Mouse (Mus musculus) spleen, postnatal 36 days (tissue): Measurements from ENCODE around the gene Flt1.
A peak's percentile ranks its signal among the peaks of the same experiment; 100 is the strongest.
"Not testable (repeated sequence)": the region's sequence is repeated elsewhere in the genome, so short reads cannot be mapped to it uniquely, and the experiment has no call there.

Experiments
- DNase-seq, 2 experiments: peaks; one replicate each; pipeline ENCODE4 v3.0.0; 2022; ENCODE audit warnings: low spot score in 2 of 2, mixed read lengths in 1 of 2

Gene Flt1

GRCm38 (mm10) chr5:147614659-147615058 lies 111.2 kb downstream of the Flt1 start:
- no peak for DNase-seq

- DNase-seq, result not testable (repeated sequence)
Observed at GRCm38 (mm10) chr5:147611348-147611747, 114.5 kb downstream of the Flt1 start.

DNA sequence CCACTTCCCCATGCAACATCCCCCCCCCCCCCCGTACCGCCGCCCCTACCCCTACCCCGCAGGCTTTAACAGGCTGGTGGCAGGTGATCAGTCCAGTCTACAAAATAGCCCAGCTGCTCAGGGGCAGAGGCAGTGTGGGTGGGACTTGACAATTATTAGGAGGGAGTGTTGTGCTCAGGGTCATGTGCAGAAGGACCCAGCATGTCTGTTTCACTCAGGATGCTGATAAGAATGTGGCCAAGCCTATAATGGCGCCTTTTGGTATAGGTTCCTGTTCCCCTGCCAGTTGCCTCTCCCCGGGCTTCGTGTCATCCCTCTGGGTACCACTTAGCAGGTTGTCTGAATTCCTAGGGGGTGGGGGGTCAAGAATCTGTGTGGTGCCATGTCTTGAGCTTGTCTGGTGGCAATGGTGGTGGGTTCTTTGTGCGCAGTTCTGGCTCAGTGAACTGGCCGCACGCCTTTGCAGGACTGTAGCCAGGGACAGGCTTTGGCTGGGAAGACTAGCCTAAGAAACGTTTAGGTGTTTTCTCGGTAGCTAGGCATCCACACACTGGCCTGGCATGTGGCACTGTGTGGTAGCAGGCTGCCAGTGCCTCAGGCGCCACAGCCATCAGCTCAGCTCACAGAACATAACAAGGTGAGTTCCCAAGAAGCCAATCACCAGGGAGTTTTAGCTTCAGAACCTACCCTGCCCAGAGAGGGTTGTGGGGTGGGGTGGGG lies 118.4 kb downstream of the Flt1 start:
- no peak for DNase-seq

DNA sequence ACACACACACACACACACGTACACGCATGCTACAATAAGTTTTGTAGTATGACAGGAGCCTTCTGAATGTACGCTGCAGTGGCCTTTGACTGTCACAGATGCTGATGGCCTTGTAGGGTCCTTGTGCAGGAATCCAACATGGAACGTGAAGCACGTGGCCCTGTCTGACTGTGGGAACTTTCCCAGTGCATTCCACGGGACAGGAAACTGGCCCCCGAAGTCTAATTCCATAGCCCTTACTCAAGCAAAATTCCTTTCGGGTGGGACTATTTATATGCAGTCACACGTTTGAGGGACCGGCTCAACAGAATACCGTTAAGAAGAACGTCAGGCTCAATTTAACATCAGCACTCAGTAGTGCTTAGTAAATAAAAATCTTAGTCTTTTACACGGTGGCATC lies 119.1 kb downstream of the Flt1 start:
- no peak for DNase-seq

DNA sequence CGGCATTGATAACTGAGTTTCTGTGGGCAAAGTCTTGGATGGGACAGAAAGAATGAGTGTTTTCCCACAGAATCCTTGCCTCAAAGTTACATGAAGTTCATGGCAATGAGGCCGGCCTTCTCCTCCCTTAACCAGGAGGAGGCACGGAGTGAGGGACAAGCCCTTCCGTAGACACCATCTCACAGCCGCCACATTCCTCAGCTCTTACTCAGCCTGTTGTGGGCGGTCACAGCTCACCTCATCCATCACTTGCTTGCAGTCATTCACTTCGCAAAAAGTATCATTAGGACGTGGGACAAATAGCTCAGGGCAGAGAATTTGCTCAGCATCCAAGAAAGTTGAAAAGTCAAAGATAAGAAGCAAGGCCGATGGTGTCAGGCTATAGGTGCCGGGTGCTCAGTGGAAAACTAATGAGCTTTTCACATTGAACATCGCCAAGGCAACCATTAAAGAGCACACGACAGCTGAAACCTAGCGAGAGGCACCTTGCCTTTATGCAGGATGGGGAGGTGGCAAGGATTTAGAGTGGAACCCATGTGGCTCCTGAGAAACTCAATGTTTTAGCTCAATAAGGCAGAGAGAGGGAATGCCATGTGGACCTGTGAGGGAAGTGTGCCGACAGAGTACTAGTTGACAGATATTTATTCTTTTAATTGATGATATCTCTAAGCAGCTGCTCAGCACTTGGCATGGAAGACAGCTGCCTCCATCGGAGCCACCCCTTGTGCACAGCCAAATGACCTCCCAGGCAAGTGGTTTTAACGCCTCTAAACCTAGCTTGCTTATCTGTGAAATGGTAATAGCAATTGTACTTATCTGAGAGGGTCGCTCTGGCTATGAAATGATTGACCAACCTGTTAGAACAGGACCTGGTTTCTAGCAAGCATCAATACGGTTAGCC lies 124.1 kb downstream of the Flt1 start:
- DNase-seq, result no peak

GRCm38 (mm10) chr5:147597825-147598224 lies 128.0 kb downstream of the Flt1 start:
- no peak for DNase-seq

DNA sequence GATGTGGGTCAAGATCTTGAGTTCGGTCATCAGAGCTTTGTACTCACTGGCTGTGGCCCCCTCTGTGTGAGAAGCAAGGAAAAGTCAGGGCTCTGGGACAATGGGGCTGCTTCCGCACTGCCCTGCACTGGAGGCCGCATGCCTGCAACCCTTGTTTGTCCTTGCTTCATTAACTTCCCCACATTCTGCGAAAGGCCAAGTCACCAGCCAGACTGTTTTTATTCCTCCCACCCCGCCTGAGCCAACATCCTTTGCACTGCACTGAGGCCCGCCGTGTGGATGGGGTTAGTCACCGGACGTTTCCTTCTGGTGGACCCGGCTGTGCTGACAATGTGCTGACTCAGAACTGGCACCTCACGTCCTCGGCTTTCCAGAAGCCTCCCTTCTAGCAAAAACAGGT lies 136.0 kb downstream of the Flt1 start:
- DNase-seq, result peak in 1 of 2 experiments; percentile 8

DNA sequence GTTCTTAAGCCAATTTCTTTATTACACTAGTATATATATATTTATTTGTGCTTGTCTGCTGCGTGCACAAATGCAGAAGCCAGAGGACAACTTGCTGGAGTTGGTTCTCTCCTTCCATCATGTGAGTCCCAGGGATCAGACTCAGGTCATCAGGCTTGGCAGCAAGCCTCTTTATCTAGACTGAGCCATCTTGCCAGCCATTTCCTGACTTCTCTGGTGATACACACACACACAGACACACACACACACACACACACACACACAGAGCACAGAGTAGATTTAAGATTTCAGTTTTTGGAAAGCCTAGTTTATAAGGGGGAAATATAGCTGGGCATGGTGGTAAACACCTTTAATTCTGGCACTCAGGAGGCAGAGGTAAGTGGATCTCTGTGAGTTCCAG lies 140.7 kb downstream of the Flt1 start:
- no peak for DNase-seq

- DNase-seq, result no peak
Observed at GRCm38 (mm10) chr5:147584648-147585047, 141.2 kb downstream of the Flt1 start.

- peak; percentile 32 to 56 for DNase-seq
Observed at GRCm38 (mm10) chr5:147583702-147584298, 142.0 kb downstream of the Flt1 start.

DNA sequence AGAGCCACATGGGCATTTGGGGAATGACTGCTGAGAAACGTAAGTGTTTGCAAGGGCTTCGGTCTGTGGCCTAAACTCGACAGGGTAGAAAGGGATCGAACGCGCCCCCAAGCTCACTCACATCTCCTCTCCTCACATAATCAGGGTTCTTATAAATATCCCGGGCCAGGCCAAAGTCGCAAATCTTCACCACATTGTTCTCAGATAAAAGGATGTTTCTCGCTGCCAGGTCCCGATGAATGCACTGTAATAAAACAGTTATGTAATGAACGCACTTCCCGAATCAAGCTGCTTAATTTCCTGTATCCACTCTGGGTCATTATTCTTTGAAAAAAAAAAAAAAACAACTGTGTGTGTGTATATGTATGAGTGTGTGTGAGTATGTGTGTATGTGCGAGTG lies 145.6 kb downstream of the Flt1 start:
- no peak for DNase-seq

GRCm38 (mm10) chr5:147579691-147580090 lies 146.1 kb downstream of the Flt1 start:
- DNase-seq, result no peak

DNA sequence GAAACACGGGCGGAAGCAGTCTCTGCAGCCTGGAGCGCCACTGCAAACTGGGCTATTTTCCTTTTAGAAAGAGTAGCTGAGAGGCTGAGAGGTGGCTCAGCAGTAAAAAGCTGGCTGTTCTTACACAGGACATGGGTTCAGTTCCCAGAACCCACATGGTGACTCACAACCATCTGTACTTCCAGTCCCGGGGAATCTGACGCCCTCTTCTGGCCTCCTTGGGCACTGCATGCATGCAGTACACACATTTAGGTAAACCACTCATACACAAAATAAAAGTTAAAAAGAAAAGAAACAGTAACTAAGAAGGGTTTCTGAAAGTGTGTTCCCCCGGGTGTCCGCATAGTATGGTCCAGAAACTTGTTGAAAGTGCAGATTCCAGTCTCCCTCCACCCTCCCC lies 146.7 kb downstream of the Flt1 start:
- no peak for DNase-seq

DNA sequence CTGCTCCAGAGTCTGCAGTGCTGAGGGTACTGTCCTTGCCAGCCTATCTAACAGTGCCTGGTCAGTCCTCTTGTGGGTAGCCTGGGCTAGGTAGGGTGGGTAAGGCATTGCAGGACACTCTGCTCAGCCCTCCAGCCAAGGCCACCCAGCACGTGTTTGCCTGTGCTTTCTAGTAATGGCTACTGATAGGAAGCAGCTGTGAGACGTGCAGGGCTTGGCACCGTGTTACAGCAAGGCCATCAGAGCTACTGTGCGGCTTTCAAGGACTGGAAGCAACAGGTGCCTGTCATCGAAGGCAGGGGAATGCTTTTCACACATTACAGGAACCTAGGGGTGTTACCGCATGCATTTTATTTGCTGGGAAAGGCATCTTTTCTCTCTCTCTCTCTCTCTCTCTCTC lies 148.8 kb downstream of the Flt1 start:
- no peak for DNase-seq

DNA sequence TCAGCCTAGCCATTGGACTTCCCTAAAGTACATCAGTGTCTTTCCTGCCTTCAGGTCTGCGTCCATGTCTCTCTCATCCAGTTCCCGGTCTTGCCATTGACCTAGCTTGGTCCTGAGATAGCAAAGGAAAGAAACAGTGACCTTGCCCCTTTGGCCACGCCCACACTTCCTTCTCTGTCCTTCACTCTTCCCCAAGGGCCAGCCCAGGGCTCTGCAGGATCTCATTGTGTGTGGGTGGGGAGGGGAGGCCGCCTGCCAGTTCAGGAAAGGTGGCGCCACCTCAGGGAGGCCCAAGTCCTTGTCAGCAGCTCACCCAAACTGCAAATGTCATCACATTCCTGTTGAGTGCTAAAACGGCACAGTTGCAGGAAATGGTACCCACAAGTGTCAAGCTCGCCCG lies 151.3 kb downstream of the Flt1 start:
- DNase-seq, result peak in 1 of 2 experiments; percentile 23

DNA sequence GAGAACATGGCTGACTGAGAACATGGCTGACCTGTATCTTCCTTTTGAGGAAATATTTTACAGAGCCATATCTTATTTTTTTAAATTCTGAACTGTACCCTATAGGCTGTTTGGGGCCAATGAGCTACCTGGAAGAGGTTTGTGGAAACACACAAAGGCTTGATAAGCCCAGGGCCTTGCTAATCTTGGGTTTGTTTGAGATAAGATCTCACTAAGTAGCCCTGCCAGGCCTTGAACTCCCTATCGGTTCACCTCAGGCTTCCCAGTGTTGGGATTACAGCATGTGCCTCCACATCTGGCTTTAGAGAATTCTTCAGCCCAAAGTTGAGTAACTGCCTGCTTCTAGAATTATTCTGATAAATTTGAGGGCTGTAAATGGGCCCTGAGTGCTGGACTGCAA lies 152.3 kb downstream of the Flt1 start:
- DNase-seq, result no peak

DNA sequence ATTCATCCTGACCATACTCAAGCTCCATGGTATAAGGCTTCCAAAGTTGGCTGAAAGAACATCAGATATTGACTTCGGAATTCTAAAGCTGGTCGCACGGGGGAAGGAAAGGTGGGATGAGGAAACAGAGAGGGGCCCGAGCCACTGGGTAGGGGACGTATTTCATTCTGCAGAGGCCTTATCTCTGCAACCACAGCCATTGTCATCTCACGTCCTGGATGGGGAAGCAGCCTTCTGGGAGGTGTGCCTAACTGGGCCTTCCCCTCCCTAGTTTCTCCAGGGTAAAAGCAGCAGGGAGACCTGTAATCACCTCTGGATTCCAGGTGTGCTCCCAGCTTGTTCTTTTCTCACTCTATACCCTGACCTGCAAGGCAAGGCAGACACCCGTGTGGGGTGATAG lies 153.1 kb downstream of the Flt1 start:
- DNase-seq, result no peak

DNA sequence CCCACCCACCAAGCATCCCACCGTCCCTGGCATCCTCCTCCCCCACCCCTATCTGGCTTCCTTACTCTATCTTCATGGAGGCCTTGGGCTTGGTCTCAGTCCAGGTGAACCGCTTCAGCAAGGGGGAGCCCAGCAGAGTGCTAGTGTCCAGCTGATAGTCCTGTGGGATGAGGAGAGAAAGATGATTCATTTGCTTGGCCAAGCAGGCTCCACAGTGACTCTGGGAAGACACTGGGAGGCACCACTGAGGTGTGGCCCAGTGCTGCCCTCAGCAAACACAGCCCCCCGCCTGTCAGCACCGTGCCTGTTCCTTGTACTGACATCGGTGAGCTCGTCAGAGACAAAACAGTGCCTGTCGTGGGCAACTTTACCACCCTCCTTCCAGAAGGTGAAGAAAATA lies 159.5 kb downstream of the Flt1 start:
- no peak for DNase-seq

DNA sequence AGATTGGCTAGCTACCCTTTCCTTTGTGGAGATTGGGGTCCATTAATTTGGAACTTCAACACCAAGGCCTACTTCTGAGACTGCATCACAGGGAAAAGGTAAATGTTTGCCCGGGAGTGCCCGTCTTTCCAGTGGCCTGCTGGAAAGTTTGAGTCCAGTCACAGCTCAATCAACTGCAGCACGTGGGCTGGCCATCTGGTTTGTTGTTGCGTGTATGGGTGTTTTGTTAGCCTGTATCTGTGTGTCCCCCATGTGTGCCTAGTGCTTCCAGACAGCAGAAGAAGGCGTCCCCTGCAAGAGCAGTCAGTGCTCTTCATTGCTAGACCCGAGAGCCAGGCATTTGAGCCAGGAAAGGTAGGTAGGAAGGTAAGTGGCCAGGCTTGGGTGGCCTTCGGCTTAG lies 160.4 kb downstream of the Flt1 start:
- no peak for DNase-seq

GRCm38 (mm10) chr5:147564140-147564590 lies 161.6 kb downstream of the Flt1 start:
- peak; percentile 26 to 42 for DNase-seq

DNA sequence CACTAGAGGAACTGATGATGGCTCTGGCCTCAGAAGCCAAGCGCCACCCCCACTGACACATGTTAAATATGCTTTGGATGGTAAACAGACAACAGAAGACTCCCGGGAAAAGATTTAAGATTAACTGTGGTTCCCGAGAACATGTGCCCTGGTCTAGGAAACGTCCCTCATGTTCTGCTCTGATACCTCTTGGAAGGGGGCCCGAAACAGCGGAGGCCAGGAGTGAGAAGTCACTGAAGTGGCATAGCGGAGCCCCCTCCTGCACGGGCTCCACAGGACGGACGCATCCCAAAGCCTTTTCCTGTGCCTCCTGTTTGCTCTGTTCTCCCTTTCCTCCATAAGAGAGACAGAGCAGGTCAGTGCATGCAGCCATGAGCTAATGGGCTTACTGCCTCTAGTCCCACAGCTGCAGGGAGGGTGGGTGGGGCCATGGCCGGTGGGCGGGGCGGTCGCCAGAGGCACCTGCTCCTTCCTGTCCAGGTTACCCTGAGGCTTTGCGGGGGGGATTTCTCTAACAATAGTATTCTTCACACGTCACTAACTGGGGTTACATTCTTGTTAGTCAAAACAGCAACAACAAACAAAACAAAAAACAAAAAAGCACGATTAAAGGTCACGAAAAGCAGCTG lies 162.2 kb downstream of the Flt1 start:
- DNase-seq, result no peak

DNA sequence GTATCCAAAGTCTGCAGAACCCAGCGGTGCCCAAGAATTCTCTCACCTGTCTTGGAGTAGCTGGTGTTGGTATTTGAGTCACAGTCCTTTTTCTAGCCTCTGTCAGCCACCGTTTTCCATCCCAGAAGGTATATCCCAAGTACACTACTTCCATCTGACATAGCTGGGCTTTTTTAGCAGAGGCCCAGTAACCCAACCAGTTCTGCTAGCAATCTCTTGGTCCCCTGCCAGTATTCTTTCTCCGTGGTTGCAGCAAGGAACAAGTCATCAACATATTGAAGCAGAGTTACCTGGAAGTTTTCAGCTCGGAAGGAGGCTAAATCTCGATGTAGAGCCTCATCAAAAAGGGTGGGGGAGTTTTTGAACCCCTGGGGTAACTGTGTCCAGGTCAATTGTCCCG lies 168.2 kb downstream of the Flt1 start:
- not testable (repeated sequence) for DNase-seq
